Mouse (Mus musculus) spleen, adult 18-20 months (tissue): ENCODE data around the gene Smpd2.
A peak's percentile ranks its signal among the peaks of the same experiment; 100 is the strongest.

Experiments
- DNase-seq, 2 experiments: peaks; one replicate each; pipeline ENCODE4 v3.0.0; 2022; ENCODE audit warnings: mixed read lengths in 2 of 2

Smpd2 gene

GRCm38 (mm10) chr10:41486506-41487170 lies 3.5 kb downstream of the Smpd2 start:
- DNase-seq = no peak

GRCm38 (mm10) chr10:41485778-41486177 lies 4.4 kb downstream of the Smpd2 start:
- no peak for DNase-seq

DNA sequence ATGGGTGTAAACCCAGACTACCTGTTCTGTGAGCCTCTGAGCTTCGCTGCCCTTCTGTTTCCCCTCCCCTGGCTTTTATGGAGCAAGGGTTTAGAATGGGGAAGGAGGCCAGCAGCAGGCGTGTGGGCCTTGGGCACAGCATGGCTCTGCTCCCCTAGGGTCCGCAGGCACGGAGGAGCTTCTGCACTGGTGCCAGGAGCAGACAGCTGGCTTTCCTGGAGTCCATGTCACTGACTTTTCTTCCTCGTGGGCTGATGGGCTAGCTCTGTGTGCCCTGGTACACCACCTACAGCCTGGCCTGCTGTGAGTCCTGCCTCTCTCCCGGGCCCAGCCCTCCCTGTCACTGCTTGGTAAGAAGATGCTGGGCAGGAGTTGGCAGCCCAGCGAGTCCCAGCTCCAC lies 7.7 kb downstream of the Smpd2 start:
- DNase-seq = no peak

DNA sequence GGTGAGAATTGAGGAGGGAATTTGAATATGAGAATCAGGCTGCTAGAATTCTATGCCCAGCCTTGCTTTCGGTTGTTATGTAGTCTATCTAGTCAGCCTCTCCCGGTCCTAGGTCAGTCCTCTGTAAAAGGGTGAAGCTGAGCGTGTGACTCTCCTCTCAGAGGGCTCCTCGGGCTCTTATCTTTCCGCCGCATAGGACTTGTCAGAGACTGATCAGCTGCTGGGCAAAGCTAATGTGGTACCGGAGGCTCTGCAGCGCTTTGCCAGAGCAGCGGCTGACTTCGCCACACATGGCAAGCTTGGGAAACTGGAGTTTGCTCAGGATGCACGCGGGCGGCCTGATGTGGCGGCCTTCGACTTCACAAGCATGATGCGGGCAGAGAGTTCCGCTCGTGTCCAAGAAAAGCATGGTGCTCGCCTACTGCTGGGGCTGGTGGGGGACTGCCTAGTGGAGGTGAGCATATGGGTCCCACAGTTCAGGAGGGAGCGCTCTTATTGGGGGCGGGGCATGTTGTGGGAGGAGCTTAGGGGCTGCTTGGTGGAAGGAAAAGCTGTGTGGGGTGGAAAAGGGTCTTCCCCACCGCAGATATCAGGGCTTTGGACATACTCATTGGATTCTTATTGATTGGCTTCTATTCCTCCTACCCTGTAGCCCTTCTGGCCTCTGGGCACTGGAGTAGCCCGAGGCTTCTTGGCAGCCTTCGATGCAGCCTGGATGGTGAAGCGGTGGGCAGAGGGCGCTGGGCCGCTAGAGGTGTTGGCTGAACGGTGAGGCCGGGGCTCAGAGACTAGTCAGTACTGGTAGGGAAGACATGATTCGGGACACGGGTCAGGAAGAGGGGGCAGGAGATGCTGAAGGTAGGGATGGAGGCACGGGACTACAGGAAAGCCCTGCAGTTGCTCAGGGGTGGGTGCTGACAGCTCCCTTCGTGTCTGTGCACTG lies 9.0 kb downstream of the Smpd2 start:
- no peak for DNase-seq

- no peak for DNase-seq
Measured at GRCm38 (mm10) chr10:41479961-41480360, 10.2 kb downstream of the Smpd2 start.

DNA sequence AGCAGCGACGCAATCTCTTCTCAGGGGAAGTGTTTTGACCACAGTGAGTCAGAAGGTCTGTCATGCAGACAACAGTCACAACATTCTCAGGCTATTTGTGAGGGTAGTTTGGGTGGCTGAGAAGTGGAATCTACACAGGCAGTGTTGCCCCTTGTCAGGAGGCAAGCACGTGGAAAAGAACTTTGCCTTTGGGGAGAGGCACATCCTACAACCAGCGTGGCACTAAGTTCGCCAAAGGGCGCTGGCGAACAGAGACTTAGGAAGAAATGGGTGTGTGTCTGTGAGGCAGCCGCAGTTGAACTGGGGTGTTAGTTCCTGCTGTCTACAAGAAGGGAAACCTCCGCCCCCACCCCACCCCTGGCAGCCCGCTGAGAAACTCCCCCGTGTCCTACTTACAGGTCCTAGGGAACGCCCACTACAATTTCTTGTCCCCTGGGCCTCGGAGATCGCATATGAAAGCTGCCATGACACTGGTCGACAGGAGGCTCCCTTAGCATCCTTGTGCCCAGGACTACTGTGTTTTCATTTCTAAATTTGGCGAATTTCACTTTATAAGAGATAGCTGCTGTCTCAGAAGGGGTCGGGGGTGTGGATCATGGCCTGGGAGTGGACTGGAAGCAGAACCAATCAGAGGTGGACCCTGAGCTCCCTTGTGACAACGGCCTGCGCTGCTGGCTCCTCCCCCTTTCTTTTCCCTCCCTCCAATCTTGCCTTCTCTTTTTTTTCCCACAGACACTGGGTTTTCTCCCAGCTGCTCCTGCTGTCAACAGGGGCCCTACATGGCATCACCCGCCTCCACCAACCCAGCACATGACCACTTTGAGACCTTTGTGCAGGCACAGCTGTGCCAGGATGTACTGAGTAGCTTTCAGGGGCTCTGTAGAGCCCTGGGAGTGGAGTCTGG lies 12.6 kb downstream of the Smpd2 start:
- DNase-seq = peak; percentile 39 to 53

GRCm38 (mm10) chr10:41477018-41477277 lies 13.2 kb downstream of the Smpd2 start:
- peak in 1 of 2 experiments; percentile 45 for DNase-seq

DNA sequence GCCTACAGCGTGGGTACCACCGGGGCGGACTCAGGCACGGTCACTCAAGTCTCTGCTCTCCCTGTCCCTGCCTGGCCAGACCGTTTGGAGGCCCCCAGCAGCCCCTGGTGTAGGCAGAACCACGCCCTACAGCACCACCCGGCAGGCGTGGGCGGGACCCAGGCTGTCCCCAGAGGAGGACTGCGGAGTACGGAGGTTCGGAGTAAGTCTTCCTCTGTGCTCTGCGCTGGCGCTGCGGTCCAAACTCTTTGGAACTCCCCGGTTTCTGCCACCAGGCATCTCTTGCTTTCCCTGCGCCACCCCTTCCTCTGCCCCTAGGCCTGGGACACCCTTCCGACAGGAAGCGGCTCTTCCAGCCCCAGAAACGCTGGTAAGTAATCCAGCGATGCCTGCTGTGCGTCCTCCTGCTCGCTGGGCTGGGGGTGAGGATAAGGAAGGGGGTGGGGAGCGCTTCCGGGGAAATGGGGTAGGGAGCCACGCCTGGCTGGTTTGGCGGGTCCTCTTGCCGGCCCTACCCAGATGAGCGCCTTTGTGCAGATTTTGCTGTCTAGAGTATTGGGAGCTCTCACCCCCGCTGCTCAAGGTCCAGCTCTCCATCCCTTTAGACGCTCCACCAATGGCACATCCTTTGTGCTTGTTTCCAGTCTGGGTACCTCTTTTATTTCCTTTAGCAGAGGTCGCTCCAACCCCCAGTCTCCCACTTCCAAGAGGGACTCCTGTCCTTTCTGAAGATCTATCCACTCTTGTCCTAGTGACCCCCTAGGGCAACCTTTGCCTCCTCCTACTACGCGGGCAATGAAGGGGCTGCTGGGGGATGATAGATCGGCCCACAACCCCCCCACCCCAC lies 13.8 kb downstream of the Smpd2 start, which contains the start of gene Mical1:
Gene Mical1, plus strand, starts transcription at position 144 of the 847 bp plus-strand sequence.
- peak; percentile 70 to 79 for DNase-seq

- DNase-seq = no peak
Measured at GRCm38 (mm10) chr10:41474981-41475391, 15.2 kb downstream of the Smpd2 start.

DNA sequence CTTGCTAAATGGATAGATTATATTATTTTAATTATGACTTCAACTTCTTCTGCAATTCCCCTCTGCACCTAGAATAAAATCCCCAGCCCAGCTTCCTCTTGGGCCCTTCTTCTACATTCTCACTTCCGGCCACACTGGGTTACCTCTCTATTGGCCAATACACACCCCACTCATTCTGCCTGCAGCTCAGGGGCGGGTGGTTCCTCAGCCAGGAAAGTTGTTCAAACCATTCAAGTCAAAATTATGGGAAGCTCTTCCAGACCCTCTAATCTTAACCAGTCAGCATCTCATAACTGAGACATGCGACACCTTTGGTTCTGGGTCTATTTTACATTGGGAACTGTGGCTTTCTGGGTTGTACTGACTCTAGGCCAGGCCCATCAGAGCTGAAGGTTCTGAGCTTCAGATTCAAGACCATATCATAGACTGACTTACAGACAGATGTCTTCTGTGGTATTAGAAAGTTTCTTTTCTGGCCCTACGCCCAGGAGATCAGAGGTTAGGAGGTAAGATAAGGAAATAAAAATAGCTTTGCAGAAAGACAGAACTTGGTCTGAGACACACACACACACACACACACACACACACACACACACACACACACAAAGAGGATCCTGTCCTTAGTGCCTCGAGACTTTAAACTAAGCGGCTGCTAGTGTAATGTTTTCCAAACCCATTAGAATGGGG lies 16.2 kb downstream of the Smpd2 start:
- DNase-seq = peak; percentile 49 to 56

DNA sequence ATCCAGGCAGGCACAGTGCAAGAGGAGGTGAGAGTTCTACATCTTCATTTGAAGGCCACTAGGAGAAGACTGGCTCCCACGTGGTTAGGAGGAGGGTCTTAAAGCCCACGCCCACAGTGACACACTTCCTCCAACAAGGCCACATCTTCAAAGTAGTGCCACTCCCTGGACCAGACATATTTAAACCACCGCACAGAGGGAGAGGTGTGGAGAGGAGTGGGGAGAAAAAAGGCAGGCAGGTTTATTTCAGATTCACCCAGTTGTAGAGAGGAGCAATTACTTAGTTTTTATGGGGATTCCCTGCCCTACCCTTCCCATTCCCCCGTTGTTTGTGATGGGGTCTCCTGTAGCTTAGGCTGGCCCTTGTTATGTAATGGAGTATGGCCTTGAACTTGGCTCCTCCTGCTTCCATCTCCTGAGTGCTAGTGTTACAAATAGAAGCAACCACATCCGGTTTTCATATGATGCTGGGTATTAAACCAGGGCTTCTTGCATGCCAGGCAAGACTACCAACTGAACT lies 17.1 kb downstream of the Smpd2 start:
- no peak for DNase-seq

DNA sequence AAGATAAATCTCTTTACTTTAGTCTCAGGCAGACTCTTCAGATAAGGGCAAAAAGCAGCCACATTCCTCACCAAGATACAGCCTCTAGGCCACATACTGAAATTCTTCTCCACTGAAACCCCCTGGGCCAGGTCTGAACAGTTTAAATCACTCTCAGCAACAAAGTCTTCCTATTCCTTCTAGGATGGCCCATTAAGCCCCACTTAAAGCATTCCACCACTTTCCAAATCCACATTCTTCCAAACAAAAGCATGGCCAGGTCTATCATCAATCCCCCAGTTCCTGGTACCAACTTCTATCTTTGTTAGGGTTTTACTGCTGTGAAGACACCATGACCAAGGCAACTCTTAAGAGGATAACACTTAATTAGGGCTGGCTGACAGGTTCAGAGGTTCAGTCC lies 17.6 kb downstream of the Smpd2 start:
- DNase-seq = no peak

- no peak for DNase-seq
Measured at GRCm38 (mm10) chr10:41470693-41471092, 19.5 kb downstream of the Smpd2 start.

DNA sequence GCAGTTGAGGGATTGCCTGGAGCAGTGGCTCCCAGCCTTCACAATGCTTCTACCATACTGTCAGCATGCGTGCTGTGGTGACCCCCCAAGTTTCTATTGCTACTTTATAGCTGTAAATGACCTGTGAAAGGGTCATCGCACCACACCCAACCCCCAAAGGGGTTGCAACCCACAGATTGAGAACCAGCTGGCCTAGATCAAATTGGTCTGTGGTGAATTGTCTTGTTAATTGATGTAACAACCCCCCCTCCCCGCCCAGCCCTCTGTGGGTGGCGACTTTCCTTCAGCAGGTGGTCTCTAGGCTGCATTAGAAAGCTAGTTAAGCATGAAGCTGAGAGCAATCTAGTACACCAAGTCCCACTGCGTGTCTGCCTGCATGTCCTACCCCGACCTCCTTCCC lies 22.8 kb downstream of the Smpd2 start:
- DNase-seq = no peak

DNA sequence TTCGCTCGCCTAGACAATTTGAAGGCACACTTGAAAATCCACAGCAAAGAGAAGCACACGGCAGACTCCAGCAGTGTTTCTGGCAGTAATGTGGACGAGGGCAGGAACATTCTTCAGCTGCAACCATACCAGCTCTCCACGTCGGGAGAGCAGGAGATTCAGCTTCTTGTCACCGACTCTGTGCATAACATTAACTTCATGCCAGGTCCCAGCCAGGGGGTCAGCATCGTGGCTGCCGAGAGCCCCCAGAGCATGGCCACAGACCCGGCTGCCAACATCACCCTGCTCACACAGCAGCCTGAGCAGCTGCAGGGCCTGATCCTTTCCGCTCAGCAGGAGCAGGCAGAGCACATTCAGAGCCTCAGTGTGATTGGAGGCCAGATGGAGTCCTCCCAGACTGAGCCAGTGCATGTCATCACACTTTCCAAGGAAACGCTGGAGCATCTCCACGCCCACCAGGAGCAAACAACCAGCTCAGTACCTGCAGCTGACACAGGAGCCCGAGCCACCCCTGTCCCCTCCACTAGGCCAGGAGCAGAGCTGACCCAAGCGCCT lies 25.7 kb downstream of the Smpd2 start:
- DNase-seq = no peak

DNA sequence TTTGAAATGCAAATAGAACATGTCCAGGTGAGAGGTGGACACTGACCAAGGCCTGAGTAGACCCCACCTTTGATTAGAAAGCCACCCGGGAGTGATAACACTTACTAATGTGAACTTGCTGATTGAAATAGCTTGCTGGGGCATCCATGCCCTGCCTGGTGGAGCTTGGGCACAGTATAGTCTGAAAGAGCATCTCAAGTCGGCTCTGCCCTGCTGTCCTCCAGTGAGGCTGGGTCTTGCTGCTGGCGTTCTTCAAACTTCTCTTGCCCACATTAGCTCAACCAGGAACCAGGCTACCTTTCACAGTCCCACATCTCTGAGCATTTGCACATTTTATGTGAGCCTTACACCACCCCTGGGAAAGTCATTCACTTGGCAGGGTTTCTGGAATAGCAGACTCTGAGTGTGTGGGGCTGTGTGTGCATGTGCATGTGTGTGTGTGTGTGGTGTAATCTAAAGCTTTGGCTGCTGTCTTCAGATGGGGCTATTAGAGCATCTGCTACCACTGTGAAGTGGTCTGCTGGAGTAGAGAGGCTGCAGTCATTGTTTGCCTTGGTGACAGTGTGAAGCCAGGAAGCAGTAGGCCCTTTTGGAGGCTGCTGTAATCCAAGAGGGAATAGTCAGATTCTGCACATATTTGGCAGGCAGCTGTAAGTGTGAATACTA lies 29.0 kb downstream of the Smpd2 start:
- DNase-seq = no peak

DNA sequence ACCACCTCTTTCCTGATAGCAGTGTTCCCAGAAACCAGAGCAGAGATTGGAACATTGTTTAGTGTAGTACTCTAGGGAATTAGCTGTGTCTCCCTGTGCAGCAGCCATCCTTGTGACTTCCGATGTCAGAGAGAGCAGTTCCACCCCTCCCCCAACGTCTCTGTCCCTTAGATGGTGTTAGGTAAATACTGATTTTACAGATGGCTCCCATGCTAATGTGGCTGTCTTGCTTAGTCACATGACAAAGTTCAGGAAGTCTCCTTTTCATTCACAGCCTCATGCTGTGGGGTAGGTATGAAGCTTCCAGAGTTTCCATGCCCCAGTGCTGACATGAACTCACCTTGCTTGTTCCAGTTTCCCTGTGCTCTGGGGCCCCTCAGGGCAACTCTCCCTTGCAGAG lies 29.7 kb downstream of the Smpd2 start:
- no peak for DNase-seq

DNA sequence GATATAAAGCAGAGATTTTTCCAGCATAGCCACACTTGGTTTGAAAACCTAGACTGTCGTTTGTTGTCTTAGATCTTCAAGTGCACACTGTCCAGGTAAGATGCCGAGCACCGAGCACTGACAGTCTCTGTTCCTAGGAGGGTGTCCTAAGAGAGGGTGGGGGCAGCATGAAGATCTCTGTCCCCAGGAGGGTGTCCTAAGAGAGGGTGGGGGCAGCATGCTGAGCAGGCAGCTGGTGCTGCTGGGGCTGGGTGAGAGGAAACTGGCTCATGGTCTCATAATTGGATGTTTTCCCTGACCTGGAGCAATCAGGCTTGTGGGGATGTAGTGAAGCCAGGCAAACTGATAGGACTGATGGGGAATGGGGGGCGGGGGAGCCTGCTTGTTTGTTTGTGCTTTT lies 30.2 kb downstream of the Smpd2 start:
- DNase-seq = no peak

- DNase-seq = no peak
Measured at GRCm38 (mm10) chr10:41452791-41453190, 37.4 kb downstream of the Smpd2 start.

GRCm38 (mm10) chr10:41451656-41452055 lies 38.5 kb downstream of the Smpd2 start:
- no peak for DNase-seq
